Mouse (Mus musculus): ENCODE results near the gene Gtpbp3. TPM values are rescaled to one million over a fixed set of nuclear protein-coding genes. Genes with fewer than 3 reads are reported as not detected.

The Gtpbp3 gene
- polyA plus RNA-seq, 1 experiment from 2014 or later: 16.1 TPM

- peak overlapping the region; percentile 78 for H3K27ac ChIP-seq (ENCODE audit: low read length)
- ATAC-seq (ENCODE audit: low read depth): no peak
- no peaks in the 10 kb centered on the region for H3K27me3 ChIP-seq (ENCODE audit: control insufficient read depth, insufficient read depth, low read depth, low read length)
- H3K4me1 ChIP-seq (replicated peaks; ENCODE audit: control insufficient read depth, insufficient read depth, low read length): peaks cover 19% of the 10 kb centered on the region
- 86% methylated on average over 25 of the region's 25 CpGs for WGBS
- no peaks in the 10 kb centered on the region for H3K9me3 ChIP-seq (ENCODE audit: control insufficient read depth, low read length)
- no peak overlapping the region; the same call in 1 of the 2 replicates for H3K9ac ChIP-seq (ENCODE audit: low read length)
- peaks cover 23% of the 10 kb centered on the region for H3K36me3 ChIP-seq (ENCODE audit: control insufficient read depth, insufficient read depth, low read length)
- peak overlapping the region; percentile 96; the same call in 1 of the 2 replicates for H3K4me2 ChIP-seq (ENCODE audit: low read depth, low read length)
- H3K4me3 ChIP-seq (ENCODE audit: low read length): no peak overlapping the region
Observed at GRCm38 (mm10) chr8:71474785-71475701, 12.9 kb upstream of the Gtpbp3 start.

GRCm38 (mm10) chr8:71475702-71476075 is 12.2 kb upstream of the Gtpbp3 start:
- H3K9ac ChIP-seq (ENCODE audit: low read length): peak overlapping the region; percentile 78
- WGBS: 14% methylated on average over 4 of the region's 4 CpGs
- H3K27me3 ChIP-seq (ENCODE audit: control insufficient read depth, insufficient read depth, low read depth, low read length): no peaks in the 10 kb centered on the region
- peaks cover 24% of the 10 kb centered on the region for H3K36me3 ChIP-seq (ENCODE audit: control insufficient read depth, insufficient read depth, low read length)
- H3K27ac ChIP-seq (ENCODE audit: low read length): peak overlapping the region; percentile 78
- peaks cover 12% of the 10 kb centered on the region for H3K4me1 ChIP-seq (replicated peaks; ENCODE audit: control insufficient read depth, insufficient read depth, low read length)
- peak overlapping the region; percentile 69 for H3K4me3 ChIP-seq (ENCODE audit: low read length)
- ATAC-seq (ENCODE audit: low read depth): no peak
- H3K4me2 ChIP-seq (ENCODE audit: low read depth, low read length): peak overlapping the region; percentile 96
- no peaks in the 10 kb centered on the region for H3K9me3 ChIP-seq (ENCODE audit: control insufficient read depth, low read length)

GRCm38 (mm10) chr8:71476099-71476940 is 11.6 kb upstream of the Gtpbp3 start:
- no peaks in the 10 kb centered on the region for H3K9me3 ChIP-seq (ENCODE audit: control insufficient read depth, low read length)
- H3K36me3 ChIP-seq (ENCODE audit: control insufficient read depth, insufficient read depth, low read length): peaks cover 26% of the 10 kb centered on the region
- 0% methylated on average over 68 of the region's 121 CpGs for WGBS
- H3K4me2 ChIP-seq (ENCODE audit: low read depth, low read length): peak overlapping the region; percentile 96
- peak overlapping the region; percentile 78 for H3K9ac ChIP-seq (ENCODE audit: low read length)
- H3K4me1 ChIP-seq (replicated peaks; ENCODE audit: control insufficient read depth, insufficient read depth, low read length): peaks cover 12% of the 10 kb centered on the region; the same call in 1 of the 2 replicates
- peak overlapping the region; percentile 78 for H3K27ac ChIP-seq (ENCODE audit: low read length)
- no peaks in the 10 kb centered on the region for H3K27me3 ChIP-seq (ENCODE audit: control insufficient read depth, insufficient read depth, low read depth, low read length)
- peak; percentile 88 for ATAC-seq (ENCODE audit: low read depth)
- peak overlapping the region; percentile 69 for H3K4me3 ChIP-seq (ENCODE audit: low read length)

- H3K4me2 ChIP-seq (ENCODE audit: low read depth, low read length): peak overlapping the region; percentile 96
- no peaks in the 10 kb centered on the region for H3K9me3 ChIP-seq (ENCODE audit: control insufficient read depth, low read length)
- H3K27me3 ChIP-seq (ENCODE audit: control insufficient read depth, insufficient read depth, low read depth, low read length): no peaks in the 10 kb centered on the region
- no peak overlapping the region for H3K27ac ChIP-seq (ENCODE audit: low read length)
- no peak for ATAC-seq (ENCODE audit: low read depth)
- H3K4me1 ChIP-seq (replicated peaks; ENCODE audit: control insufficient read depth, insufficient read depth, low read length): peaks cover 12% of the 10 kb centered on the region; the same call in 1 of the 2 replicates
- WGBS: 49% methylated on average over 14 of the region's 14 CpGs
- H3K36me3 ChIP-seq (ENCODE audit: control insufficient read depth, insufficient read depth, low read length): peaks cover 20% of the 10 kb centered on the region
- peak overlapping the region; percentile 78 for H3K9ac ChIP-seq (ENCODE audit: low read length)
- H3K4me3 ChIP-seq (ENCODE audit: low read length): peak overlapping the region; percentile 69
Observed at GRCm38 (mm10) chr8:71477196-71477845, 10.6 kb upstream of the Gtpbp3 start.

- Histone ChIP-seq H3K36me3 (ENCODE audit: control insufficient read depth, insufficient read depth, low read length) (peaks cover 13% of the 10 kb centered on the region), H3K4me2 (ENCODE audit: low read depth, low read length) (no peak overlapping the region), H3K27me3 (ENCODE audit: control insufficient read depth, insufficient read depth, low read depth, low read length) (no peaks in the 10 kb centered on the region), H3K9me3 (ENCODE audit: control insufficient read depth, low read length) (no peaks in the 10 kb centered on the region), H3K27ac (ENCODE audit: low read length) (no peak overlapping the region), H3K4me3 (ENCODE audit: low read length) (no peak overlapping the region), H3K4me1 (replicated peaks; ENCODE audit: control insufficient read depth, insufficient read depth, low read length) (peaks cover 12% of the 10 kb centered on the region; the same call in 1 of the 2 replicates), H3K9ac (ENCODE audit: low read length) (no peak overlapping the region)
- 88% methylated on average over 11 of the region's 11 CpGs for WGBS
- no peak for ATAC-seq (ENCODE audit: low read depth)
Observed at GRCm38 (mm10) chr8:71478943-71479342, 9.0 kb upstream of the Gtpbp3 start.

- Histone ChIP-seq H3K27me3 (ENCODE audit: control insufficient read depth, insufficient read depth, low read depth, low read length) (no peaks in the 10 kb centered on the region), H3K4me2 (ENCODE audit: low read depth, low read length) (no peak overlapping the region), H3K4me1 (replicated peaks; ENCODE audit: control insufficient read depth, insufficient read depth, low read length) (peaks cover 9% of the 10 kb centered on the region; the same call in 1 of the 2 replicates), H3K36me3 (ENCODE audit: control insufficient read depth, insufficient read depth, low read length) (peaks cover 3% of the 10 kb centered on the region; the same call in 1 of the 2 replicates), H3K27ac (ENCODE audit: low read length) (no peak overlapping the region), H3K9ac (ENCODE audit: low read length) (no peak overlapping the region), H3K9me3 (ENCODE audit: control insufficient read depth, low read length) (no peaks in the 10 kb centered on the region), H3K4me3 (ENCODE audit: low read length) (no peak overlapping the region)
- WGBS: 55% methylated on average over 8 of the region's 8 CpGs
- no peak for ATAC-seq (ENCODE audit: low read depth)
Observed at GRCm38 (mm10) chr8:71483932-71484331, 4.0 kb upstream of the Gtpbp3 start.

- Histone ChIP-seq H3K36me3 (ENCODE audit: control insufficient read depth, insufficient read depth, low read length) (peaks cover 3% of the 10 kb centered on the region; the same call in 1 of the 2 replicates), H3K9ac (ENCODE audit: low read length) (peak overlapping the region; percentile 89; the same call in 1 of the 2 replicates), H3K4me1 (replicated peaks; ENCODE audit: control insufficient read depth, insufficient read depth, low read length) (peaks cover 16% of the 10 kb centered on the region), H3K4me3 (ENCODE audit: low read length) (peak overlapping the region; percentile 80; the same call in 1 of the 2 replicates), H3K27ac (ENCODE audit: low read length) (no peak overlapping the region), H3K4me2 (ENCODE audit: low read depth, low read length) (peak overlapping the region; percentile 82), H3K27me3 (ENCODE audit: control insufficient read depth, insufficient read depth, low read depth, low read length) (no peaks in the 10 kb centered on the region), H3K9me3 (ENCODE audit: control insufficient read depth, low read length) (no peaks in the 10 kb centered on the region)
- 90% methylated on average over 19 of the region's 19 CpGs for WGBS
- ATAC-seq (ENCODE audit: low read depth): no peak
Observed at GRCm38 (mm10) chr8:71484736-71485135, 3.2 kb upstream of the Gtpbp3 start.

GRCm38 (mm10) chr8:71485142-71486135 is 2.5 kb upstream of the Gtpbp3 start, which contains the start of gene Ano8:
Ano8 (minus strand) TSS chr8:71485963.
- Histone ChIP-seq H3K9ac (ENCODE audit: low read length) (peak within 1 kb of the TSS; percentile 89), H3K27ac (ENCODE audit: low read length) (peak within 1 kb of the TSS; percentile 88), H3K4me1 (replicated peaks; ENCODE audit: control insufficient read depth, insufficient read depth, low read length) (peaks cover 16% of the 10 kb centered on the region), H3K4me2 (ENCODE audit: low read depth, low read length) (peak within 1 kb of the TSS; percentile 82), H3K27me3 (ENCODE audit: control insufficient read depth, insufficient read depth, low read depth, low read length) (no peaks in the 10 kb centered on the region), H3K36me3 (ENCODE audit: control insufficient read depth, insufficient read depth, low read length) (peaks cover 3% of the 10 kb centered on the region; the same call in 1 of the 2 replicates), H3K4me3 (ENCODE audit: low read length) (peak within 1 kb of the TSS; percentile 80), H3K9me3 (ENCODE audit: control insufficient read depth, low read length) (no peaks in the 10 kb centered on the region)
- WGBS: 4% methylated on average over 54 of the region's 58 CpGs
- ATAC-seq (ENCODE audit: low read depth): peak; percentile 71
